8 mouse cellular contexts compared by ENCODE assay signal in the genomic region with DNA sequence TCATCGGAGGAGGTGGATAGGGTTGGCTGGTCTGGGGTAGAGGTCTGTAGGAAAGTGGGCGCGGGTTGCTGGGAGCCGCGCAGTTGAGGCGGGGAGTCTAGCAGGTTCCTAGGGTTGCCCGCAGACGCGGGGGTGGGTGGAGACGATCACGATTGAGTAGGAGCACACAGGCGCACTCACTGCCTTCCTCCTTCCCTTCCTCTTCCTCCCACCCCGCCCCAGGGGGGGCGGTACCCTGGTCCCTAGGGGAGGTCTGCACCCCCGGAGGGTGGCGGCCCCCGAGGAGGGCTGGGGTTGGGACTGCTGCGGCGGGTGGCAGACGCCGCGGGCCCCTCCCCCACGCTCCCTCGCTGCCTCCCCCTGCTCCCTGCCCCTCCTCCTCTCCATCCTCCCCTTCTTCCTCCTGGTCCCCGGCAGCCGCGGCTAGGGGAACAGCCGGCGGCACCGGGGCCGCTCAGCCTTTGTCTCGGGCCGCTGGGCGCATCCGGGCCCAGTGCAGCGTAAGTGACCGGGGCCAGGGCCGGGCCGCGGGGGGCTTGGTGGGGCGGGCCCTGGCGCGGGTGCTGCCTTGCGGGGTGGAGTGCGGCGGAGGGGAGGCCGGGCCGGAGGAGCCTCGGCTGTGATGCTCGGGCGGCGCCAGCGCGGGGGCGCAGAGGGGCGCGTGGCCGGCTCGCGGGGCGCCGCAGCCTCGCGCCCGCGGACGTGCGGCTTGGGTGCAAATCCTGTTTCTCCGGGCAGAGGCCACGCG. TPM values are rescaled to one million over a fixed set of nuclear protein-coding genes. Genes with fewer than 3 reads are reported as not detected.
DNase-seq lines count a peak whose midpoint lies in the region; ATAC-seq and TF ChIP-seq lines count a peak whose summit lies in the region.

Gpr45 (plus strand) TSS at position 139 of the 748 bp plus-strand sequence.

- peak; percentile 80 for ATAC-seq in granulocyte monocyte progenitor cell, adult 5-6 weeks (replicated peaks; ENCODE audit: poor library complexity, severe bottlenecking)
- 0 out of 2 replicates have a peak, but pooled peaks have one; percentile 31 for ATAC-seq in liver, embryonic 13.5 days (ENCODE audit: low read depth)
- peak; percentile 91 for ATAC-seq in neural tube, embryonic 15.5 days (ENCODE audit: low FRiP score)

- H3K27ac ChIP-seq in cortical plate, adult 2 months (ENCODE audit: insufficient read depth, low read length), result peak within 1 kb of the TSS; percentile 52; the same call in 1 of the 2 replicates
- no peak within 1 kb of the TSS for H3K27ac ChIP-seq in liver, embryonic 13.5 days
- peak within 1 kb of the TSS; percentile 88 for H3K27ac ChIP-seq in neural tube, embryonic 15.5 days (replicated peaks)

- peak; percentile 60 for DNase-seq in layer of hippocampus, adult 11-12 months (ENCODE audit: low spot score)
- DNase-seq in layer of hippocampus, adult 9-10 months (ENCODE audit: low spot score), result no peak
- peak; percentile 65 for DNase-seq in kidney, postnatal 10 days
- no peak for DNase-seq in liver, embryonic 13.5 days
- DNase-seq in thymus, postnatal 36 days, result peak; percentile 42 to 62

- TF ChIP-seq CTCF in cortical plate, adult 2 months (IDR thresholded peaks at IDR 0.05; ENCODE audit: extremely low read depth, insufficient read depth, low read length), result no peak

- 1% methylated on average over 56 of the region's 71 CpGs for WGBS in liver, embryonic 13.5 days (ENCODE audit: insufficient replicate concordance)
- under 1% methylated on average over 45 of the region's 71 CpGs for WGBS in neural tube, embryonic 15.5 days

- peaks cover 48% of the 10 kb centered on the region for H3K27me3 ChIP-seq in liver, embryonic 13.5 days
- no peaks in the 10 kb centered on the region for H3K27me3 ChIP-seq in neural tube, embryonic 15.5 days (replicated peaks)

- no peaks in the 10 kb centered on the region for H3K36me3 ChIP-seq in liver, embryonic 13.5 days
- no peaks in the 10 kb centered on the region for H3K36me3 ChIP-seq in neural tube, embryonic 15.5 days

- peak within 1 kb of the TSS; percentile 47 for H3K4me3 ChIP-seq in cortical plate, adult 2 months (ENCODE audit: insufficient read depth, low read length)
- peak within 1 kb of the TSS; percentile 54 for H3K4me3 ChIP-seq in liver, embryonic 13.5 days (replicated peaks)
- H3K4me3 ChIP-seq in neural tube, embryonic 15.5 days (replicated peaks), result peak within 1 kb of the TSS; percentile 86

- H3K9ac ChIP-seq in liver, embryonic 13.5 days, result peak within 1 kb of the TSS; percentile 43
- peak within 1 kb of the TSS; percentile 96 for H3K9ac ChIP-seq in neural tube, embryonic 15.5 days (replicated peaks)

- H3K4me1 ChIP-seq in cortical plate, adult 2 months (ENCODE audit: control insufficient read depth, insufficient read depth, low read length), result peaks cover 3% of the 10 kb centered on the region; the same call in 1 of the 2 replicates
- H3K4me1 ChIP-seq in liver, embryonic 13.5 days (replicated peaks), result no peaks in the 10 kb centered on the region
- peaks cover 14% of the 10 kb centered on the region for H3K4me1 ChIP-seq in neural tube, embryonic 15.5 days

- no peak for TF ChIP-seq POLR2A in cortical plate, adult 2 months (IDR thresholded peaks at IDR 0.05; ENCODE audit: extremely low read depth, insufficient read depth, low read length)

- peak within 1 kb of the TSS; percentile 65 for H3K4me2 ChIP-seq in liver, embryonic 13.5 days
- H3K4me2 ChIP-seq in neural tube, embryonic 15.5 days, result peak within 1 kb of the TSS; percentile 84

- H3K9me3 ChIP-seq in liver, embryonic 13.5 days (replicated peaks), result no peaks in the 10 kb centered on the region
- H3K9me3 ChIP-seq in neural tube, embryonic 15.5 days (replicated peaks), result no peaks in the 10 kb centered on the region

RNA-seq across cellular contexts. Expression of gene Gpr45, which starts in this region (rescaled TPM):
- 13.1 and 13.4 TPM in 2 replicates for polyA plus RNA-seq in cortical plate, adult 2 months (2012; rRNA removed)
- 0.51 TPM in 1 of 2 replicates, not detected in the other for total RNA-seq in granulocyte monocyte progenitor cell, adult 5-6 weeks (2014; fragmentation: Nextera tagmentation)
- total RNA-seq in granulocyte monocyte progenitor cell, adult 5-6 weeks (2017), result 0.04 TPM in 1 of 2 replicates, not detected in the other
- 0.24 and 0.36 TPM in 2 replicates for polyA plus RNA-seq in liver, embryonic 13.5 days (2015; fragmentation: Nextera tagmentation; extraction: Ambion mirVana)
- polyA plus RNA-seq in neural tube, embryonic 15.5 days (2015; fragmentation: Nextera tagmentation; extraction: Ambion mirVana), result 11.9 and 14.1 TPM in 2 replicates

Comparison
In these comparisons a context has a peak if more than half of its experiments do, and no peak if none do; other contexts are left out.
1. DNase-seq: peak in layer of hippocampus, adult 11-12 months (single experiment), kidney, postnatal 10 days (single experiment) and thymus, postnatal 36 days (2 of 2); none in layer of hippocampus, adult 9-10 months (single experiment) and liver, embryonic 13.5 days (single experiment).
2. Peak in ATAC-seq in granulocyte monocyte progenitor cell, adult 5-6 weeks; RNA of the gene not detected or under 1 TPM.
3. Peak in ATAC-seq, H3K4me3 ChIP-seq, H3K9ac ChIP-seq and H3K4me2 ChIP-seq in liver, embryonic 13.5 days; RNA of the gene not detected or under 1 TPM.
4. ATAC-seq: peak in every context shown above with its lines; median percentile 91 in neural tube, embryonic 15.5 days; 80 in granulocyte monocyte progenitor cell, adult 5-6 weeks; 31 in liver, embryonic 13.5 days.
5. Peak in every context shown above with its lines, with median percentiles within 50 percentile points of each other: H3K4me3 ChIP-seq.